Mouse (Mus musculus) limb, embryonic 11.5 days (tissue): ENCODE measurements around the gene Ndufaf8. TPM values are rescaled to one million over a fixed set of nuclear protein-coding genes. Genes with fewer than 3 reads are reported as not detected.

Experiments used
- ATAC-seq: fragments of 200-750 bp; cut with Nextera tagmentation; 2 replicates; pipeline ENCODE4 v1.8.0; 2017; ENCODE audit warnings: low read depth; ENCODE audit not compliant: insufficient number of reproducible peaks, low FRiP score, low TSS enrichment
- DNase-seq: peaks from one replicate; pipeline ENCODE4 v3.0.0-alpha.2; 2015; ENCODE audit warnings: low spot score
- H3K27ac ChIP-seq: fragments of 300-500 bp; sonication (generic); replicated peaks from 2 replicates; pipeline ENCODE4 v1.5.1; 2014; ENCODE audit warnings: low read depth, mild to moderate bottlenecking, low read length
- H3K27me3 ChIP-seq: fragments of 300-500 bp; sonication (generic); 2 replicates; pipeline ENCODE4 v1.6.1; 2014; ENCODE audit warnings: mild to moderate bottlenecking, low read length, mixed read lengths; ENCODE audit not compliant: control insufficient read depth, insufficient read depth
- H3K36me3 ChIP-seq: fragments of 300-500 bp; sonication (generic); 2 replicates; pipeline ENCODE4 v1.6.1; 2014; ENCODE audit warnings: mild to moderate bottlenecking, low read length, moderate library complexity, mixed read lengths; ENCODE audit not compliant: control insufficient read depth, insufficient read depth
- H3K4me1 ChIP-seq: fragments of 300-500 bp; sonication (generic); 2 replicates; pipeline ENCODE4 v1.6.1; 2014; ENCODE audit warnings: low read length, mixed read lengths; ENCODE audit not compliant: control insufficient read depth, insufficient read depth
- H3K4me2 ChIP-seq: fragments of 300-500 bp; sonication (generic); 2 replicates; pipeline ENCODE4 v1.6.1; 2014; ENCODE audit warnings: low read depth, mild to moderate bottlenecking, moderate library complexity; ENCODE audit not compliant: severe bottlenecking
- H3K4me3 ChIP-seq: fragments of 300-500 bp; sonication (generic); 2 replicates; pipeline ENCODE4 v1.5.1; 2014; ENCODE audit warnings: low read depth, low read length
- H3K9ac ChIP-seq: fragments of 300-500 bp; sonication (generic); 2 replicates; pipeline ENCODE4 v1.6.1; 2014; ENCODE audit warnings: mild to moderate bottlenecking, low read length
- H3K9me3 ChIP-seq: fragments of 300-500 bp; sonication (generic); 2 replicates; pipeline ENCODE4 v1.6.1; 2016; ENCODE audit warnings: low read length; ENCODE audit not compliant: control insufficient read depth
- WGBS: fragments of 180-500 bp; shearing (Covaris S2); extraction: QIAGEN DNeasy Blood & Tissue Kit; methylation state at CpG from one replicate; pipeline ENCODE4 v1.1.7; 2014; 5-methylcytosine and 5-hydroxymethylcytosine counted together
- polyA plus RNA-seq: library from polyadenylated mRNA; unstranded; fragments of >200 nt; fragmentation: Nextera tagmentation; extraction: Ambion mirVana; gene quantifications from 2 replicates; pipeline ENCODE4 v1.2.1, GENCODE M21; 2014

Ndufaf8 gene
- polyA plus RNA-seq, 1 experiment from 2014 or later = 71.3 TPM

DNA sequence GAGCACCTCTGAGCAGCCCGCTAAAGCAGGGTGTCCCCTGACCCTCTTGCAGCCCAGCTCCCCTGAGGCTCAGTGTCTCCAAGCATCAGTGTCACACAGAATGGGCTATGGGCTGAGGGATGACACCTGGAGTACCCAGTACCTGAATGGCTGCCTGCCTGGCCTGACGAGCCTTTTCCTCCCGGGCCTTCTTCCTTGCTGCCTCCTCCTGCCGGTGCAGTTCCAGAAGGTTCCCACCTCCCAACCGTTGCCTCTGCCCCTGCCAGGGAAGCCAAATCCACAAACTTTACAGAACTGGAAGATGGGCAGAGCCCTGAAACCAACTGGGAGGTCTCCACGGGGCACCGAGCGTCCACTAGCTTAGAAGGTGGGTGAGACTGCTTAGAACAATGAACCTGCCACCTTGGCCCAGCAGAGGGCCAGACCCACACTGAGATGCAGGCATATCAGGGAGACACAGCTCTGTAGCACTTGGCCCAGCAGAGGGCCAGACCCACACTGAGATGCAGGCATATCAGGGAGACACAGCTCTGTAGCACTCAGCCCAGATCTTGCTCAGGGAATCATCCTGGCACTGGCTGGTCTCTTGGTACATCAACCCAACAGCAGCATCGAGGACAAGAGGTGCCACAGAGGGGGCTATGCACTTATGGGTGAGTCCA is 25.6 kb upstream of the Ndufaf8 start:
- H3K27ac ChIP-seq = no peak overlapping the region
- ATAC-seq = no peak

DNA sequence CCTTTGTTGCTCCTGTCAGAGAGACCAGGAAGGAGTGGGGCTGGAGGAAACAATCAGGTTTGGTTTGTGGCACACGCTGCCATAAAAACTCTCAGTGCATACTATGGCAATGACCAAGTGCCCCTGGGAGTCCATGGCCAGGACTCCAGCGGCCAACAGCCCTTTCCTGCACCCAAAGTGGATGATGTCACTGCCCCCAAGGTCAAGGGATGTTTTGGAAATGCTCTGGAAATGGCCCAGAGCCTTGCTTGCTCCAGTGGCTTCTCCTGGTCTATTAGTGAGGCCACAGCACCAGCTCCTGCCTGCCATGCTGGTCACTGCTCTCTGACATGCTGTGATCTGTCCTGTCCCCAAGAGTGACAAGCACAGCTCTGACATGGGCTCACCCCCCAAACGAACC is 22.5 kb upstream of the Ndufaf8 start:
- Histone ChIP-seq H3K4me3 (no peak overlapping the region), H3K4me1 (peaks cover 10% of the 10 kb centered on the region; the same call in 1 of the 2 replicates), H3K4me2 (no peak overlapping the region), H3K27me3 (no peaks in the 10 kb centered on the region), H3K9ac (no peak overlapping the region; the same call in 1 of the 2 replicates), H3K36me3 (peaks cover 16% of the 10 kb centered on the region), H3K9me3 (no peaks in the 10 kb centered on the region), H3K27ac (no peak overlapping the region)
- DNase-seq = no peak
- 75% methylated on average over 3 of the region's 3 CpGs for WGBS
- ATAC-seq = no peak

More for the DNA sequence above, 25.6 kb upstream of the Ndufaf8 start:
- peaks cover 16% of the 10 kb centered on the region for H3K36me3 ChIP-seq
- 88% methylated on average over 9 of the region's 9 CpGs for WGBS
- no peaks in the 10 kb centered on the region for H3K27me3 ChIP-seq
- H3K4me2 ChIP-seq = no peak overlapping the region
- H3K4me1 ChIP-seq = peaks cover 10% of the 10 kb centered on the region; the same call in 1 of the 2 replicates
- H3K9me3 ChIP-seq = no peaks in the 10 kb centered on the region
- H3K9ac ChIP-seq = no peak overlapping the region
- H3K4me3 ChIP-seq = no peak overlapping the region
- DNase-seq = no peak

DNA sequence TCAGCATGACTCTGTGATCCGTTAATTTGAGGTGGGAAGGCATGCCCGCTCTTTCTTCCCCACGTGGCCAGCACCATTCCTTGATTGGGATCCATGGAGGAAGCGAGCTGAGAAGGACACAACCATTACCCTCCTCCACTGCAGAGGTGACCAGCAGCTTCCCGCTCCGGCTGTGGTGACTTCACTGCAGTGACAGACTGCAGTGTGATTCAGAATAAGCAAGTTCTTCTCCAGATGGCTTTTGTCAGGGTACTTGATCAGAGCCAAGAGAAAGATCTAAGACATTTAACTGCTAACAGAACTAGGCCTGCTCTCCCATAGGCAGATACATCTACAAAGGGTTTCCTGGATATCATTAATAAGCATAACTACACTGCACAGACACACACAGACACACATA is 18.4 kb upstream of the Ndufaf8 start:
- Histone ChIP-seq H3K4me3 (no peak overlapping the region), H3K27ac (no peak overlapping the region), H3K27me3 (no peaks in the 10 kb centered on the region), H3K4me1 (peaks cover 4% of the 10 kb centered on the region; the same call in 1 of the 2 replicates), H3K9ac (no peak overlapping the region), H3K36me3 (peaks cover 10% of the 10 kb centered on the region; the same call in 1 of the 2 replicates), H3K4me2 (no peak overlapping the region), H3K9me3 (no peaks in the 10 kb centered on the region)
- DNase-seq (no peak), ATAC-seq (no peak)
- WGBS = 93% methylated on average over 6 of the region's 6 CpGs

DNA sequence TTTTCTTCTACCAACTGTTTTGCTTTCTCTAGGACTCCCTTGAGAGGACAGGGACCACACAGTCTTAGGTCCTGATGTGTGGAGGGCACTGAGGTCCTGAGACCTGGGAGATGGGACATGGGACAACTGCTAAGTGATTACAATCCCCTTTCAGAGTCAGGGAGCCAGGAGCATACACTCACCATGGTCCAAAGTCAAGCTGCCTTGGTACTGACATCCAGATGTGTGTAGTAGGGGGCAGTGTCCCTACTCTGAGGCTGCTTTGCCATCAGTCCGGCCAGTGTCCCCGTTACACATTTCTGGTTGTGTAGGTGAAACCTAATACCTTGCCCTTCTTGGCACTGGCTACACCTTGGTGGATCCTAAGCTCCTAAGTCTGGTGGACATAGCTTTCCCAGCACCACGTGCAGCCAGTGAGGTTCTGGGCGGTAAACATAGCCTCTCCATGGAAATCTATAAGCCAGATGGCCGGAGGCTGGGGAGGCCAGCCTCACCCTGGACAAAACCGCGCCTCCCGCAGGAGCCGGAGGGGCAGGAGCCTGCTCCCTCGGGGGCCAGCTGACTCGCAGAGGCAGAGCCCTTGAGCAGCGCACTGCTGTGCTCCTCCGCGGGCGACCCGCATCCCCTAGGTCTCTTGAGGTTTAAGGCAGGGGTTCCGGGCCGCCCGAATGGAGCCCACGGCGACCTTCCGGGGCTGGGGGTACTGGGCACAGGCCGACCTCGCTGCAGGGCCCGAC is 12.7 kb upstream of the Ndufaf8 start:
- Histone ChIP-seq H3K9me3 (no peaks in the 10 kb centered on the region), H3K4me1 (peaks cover 8% of the 10 kb centered on the region), H3K4me2 (peak overlapping the region; percentile 84), H3K4me3 (peak overlapping the region; percentile 98), H3K27ac (peak overlapping the region; percentile 75), H3K27me3 (no peaks in the 10 kb centered on the region), H3K9ac (peak overlapping the region; percentile 92), H3K36me3 (peaks cover 2% of the 10 kb centered on the region; the same call in 1 of the 2 replicates)
- peak; percentile 29 for ATAC-seq
- under 1% methylated on average over 25 of the region's 25 CpGs for WGBS
- DNase-seq = peak; percentile 57

- Histone ChIP-seq H3K9ac (peak within 1 kb of the TSS; percentile 92), H3K36me3 (peaks cover 2% of the 10 kb centered on the region; the same call in 1 of the 2 replicates), H3K4me2 (peak within 1 kb of the TSS; percentile 84), H3K27ac (peak within 1 kb of the TSS; percentile 75), H3K9me3 (no peaks in the 10 kb centered on the region), H3K27me3 (no peaks in the 10 kb centered on the region), H3K4me1 (peaks cover 8% of the 10 kb centered on the region), H3K4me3 (peak within 1 kb of the TSS; percentile 98)
- DNase-seq (peak; percentile 97), ATAC-seq (peak; percentile 98)
- under 1% methylated on average over 42 of the region's 42 CpGs for WGBS
These were observed 12.0 kb upstream of the Ndufaf8 start, which contains the start of gene Cep131 for GRCm38 (mm10) chr11:120086702-120087152. Gene Cep131 (minus strand): TSS chr11:120086827.

GRCm38 (mm10) chr11:120090661-120091060 is 8.1 kb upstream of the Ndufaf8 start:
- peaks cover 5% of the 10 kb centered on the region; the same call in 1 of the 2 replicates for H3K36me3 ChIP-seq
- WGBS = 88% methylated on average over 4 of the region's 4 CpGs
- ATAC-seq = no peak

GRCm38 (mm10) chr11:120092817-120093591 is 5.7 kb upstream of the Ndufaf8 start:
- WGBS = 80% methylated on average over 23 of the region's 23 CpGs

More at GRCm38 (mm10) chr11:120090661-120091060, 8.1 kb upstream of the Ndufaf8 start:
- Histone ChIP-seq H3K4me3 (no peak overlapping the region), H3K4me1 (peaks cover 4% of the 10 kb centered on the region), H3K4me2 (no peak overlapping the region), H3K27ac (no peak overlapping the region), H3K9ac (no peak overlapping the region), H3K27me3 (no peaks in the 10 kb centered on the region), H3K9me3 (no peaks in the 10 kb centered on the region)
- DNase-seq = no peak

GRCm38 (mm10) chr11:120101036-120101435 is 2.3 kb downstream of the Ndufaf8 start:
- 3% methylated on average over 3 of the region's 3 CpGs for WGBS
- ATAC-seq = no peak
- Histone ChIP-seq H3K27ac (no peak overlapping the region), H3K4me1 (peaks cover 16% of the 10 kb centered on the region), H3K36me3 (peaks cover 3% of the 10 kb centered on the region), H3K9ac (no peak overlapping the region), H3K4me2 (no peak overlapping the region), H3K9me3 (no peaks in the 10 kb centered on the region), H3K27me3 (no peaks in the 10 kb centered on the region), H3K4me3 (no peak overlapping the region)
- DNase-seq = peak; percentile 84

More at GRCm38 (mm10) chr11:120092817-120093591, 5.7 kb upstream of the Ndufaf8 start:
- Histone ChIP-seq H3K4me3 (no peak overlapping the region), H3K4me1 (peaks cover 7% of the 10 kb centered on the region), H3K9ac (no peak overlapping the region), H3K9me3 (no peaks in the 10 kb centered on the region), H3K27ac (no peak overlapping the region), H3K27me3 (no peaks in the 10 kb centered on the region), H3K36me3 (peaks cover 5% of the 10 kb centered on the region; the same call in 1 of the 2 replicates), H3K4me2 (no peak overlapping the region)
- ATAC-seq (no peak), DNase-seq (no peak)
